Mouse (Mus musculus): ENCODE measurements around the gene D7Ertd443e.

DNA sequence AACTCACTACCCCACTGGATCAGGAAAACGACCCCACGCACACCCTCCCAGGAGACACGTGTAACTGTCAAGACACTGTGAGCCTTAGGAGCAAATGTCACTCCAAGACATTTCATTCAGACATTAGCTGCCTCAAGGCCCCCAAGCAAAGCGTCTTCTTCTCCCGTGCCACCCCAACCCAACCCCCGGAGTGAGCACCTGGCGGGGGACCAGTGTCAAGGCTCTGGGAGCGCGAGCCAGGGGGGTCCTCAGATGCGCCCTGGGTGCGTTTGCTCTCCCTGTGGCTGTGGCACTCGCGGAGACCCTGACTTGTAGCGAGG lies 161.1 kb downstream of the D7Ertd443e start:
- TF ChIP-seq E2F4 (IDR thresholded peaks at IDR 0.05; ENCODE audit: insufficient replicate concordance, low read depth, low read length) (no peak), JUND (conservative IDR thresholded peaks at IDR 0.05; ENCODE audit: low read depth, low read length) (no peak), CTCF (conservative IDR thresholded peaks at IDR 0.05 in 1 of 2, IDR thresholded peaks at IDR 0.05 in 1 of 2; ENCODE audit: low read depth in 2 of 2, low read length in 2 of 2) (no peak), ZNF384 (IDR thresholded peaks at IDR 0.05; ENCODE audit: low read depth, low read length) (no peak), UBTF (IDR thresholded peaks at IDR 0.05; ENCODE audit: low read depth, low read length) (no peak), POLR2A (IDR thresholded peaks at IDR 0.05; ENCODE audit: low read depth, low read length) (no peak), ZMIZ1 (IDR thresholded peaks at IDR 0.05; ENCODE audit: low read depth, low read length) (no peak), HCFC1 (IDR thresholded peaks at IDR 0.05; ENCODE audit: low read depth, low read length) (no peak)

Data from CH12.LX (cell line).